Mouse (Mus musculus) small intestine, adult 2 months (tissue): ENCODE measurements around the gene Duxf3.

Experiments used
- CTCF ChIP-seq: fragments of 200-500 bp; IDR thresholded peaks from 2 replicates; pipeline ENCODE4 v1.5.1; 2012; ENCODE audit warnings: low read depth, mild to moderate bottlenecking, control low read depth, inconsistent platforms, low read length, moderate library complexity, mixed read lengths; ENCODE audit not compliant: insufficient replicate concordance, insufficient read length; ENCODE audit errors: extremely low read depth
- POLR2A ChIP-seq: fragments of 200-500 bp; IDR thresholded peaks from 2 replicates; pipeline ENCODE4 v1.6.1; 2012; ENCODE audit warnings: low read depth, mild to moderate bottlenecking, control low read depth, inconsistent platforms, low read length, moderate library complexity

DNA sequence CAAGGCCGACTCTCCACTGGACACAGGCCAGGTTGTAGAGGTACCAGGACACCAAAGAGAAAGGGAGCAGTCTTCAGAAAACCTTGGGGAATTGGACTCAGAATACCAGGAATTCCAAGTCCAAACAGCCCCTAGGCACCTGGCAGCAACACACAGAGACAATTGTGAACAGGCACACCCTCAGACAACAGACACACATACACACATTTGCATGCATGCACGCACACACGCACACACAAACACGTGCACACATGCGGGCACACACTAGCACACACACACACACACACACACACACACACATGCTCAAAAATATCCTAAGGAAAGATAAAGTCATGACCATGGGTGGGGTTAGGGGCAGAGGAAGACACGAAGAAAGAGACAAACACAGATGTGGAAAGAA lies 11.7 kb downstream of the Duxf3 start:
- TF ChIP-seq POLR2A (no peak), CTCF (no peak)
